Mouse (Mus musculus) cerebellum, postnatal 10 days (tissue): ENCODE measurements around the gene Prkcb.

Experiments
- DNase-seq, 2 experiments: peaks; one replicate each; pipeline ENCODE4 v3.0.0; 2021; ENCODE audit warnings: mixed read lengths in 2 of 2

Gene Prkcb

DNA sequence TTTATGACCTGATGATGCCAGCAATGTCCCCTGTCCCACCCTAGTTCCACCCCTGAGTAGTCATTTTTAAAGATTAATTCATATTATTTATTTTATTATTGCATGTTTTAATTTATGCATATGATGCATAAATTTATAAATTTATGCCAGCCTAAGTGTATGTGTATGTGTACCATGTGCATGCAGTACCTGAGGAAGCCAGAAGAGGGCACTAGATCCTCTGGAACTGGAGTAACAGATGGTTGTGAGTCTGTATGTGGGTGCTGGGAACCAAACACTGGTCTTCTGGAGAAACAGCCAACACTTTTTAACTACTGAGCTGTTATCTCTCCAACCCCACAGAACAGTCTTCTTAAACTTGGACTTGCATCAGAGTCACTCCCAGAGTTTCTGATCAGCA, 186.5 kb downstream of the Prkcb start:
- DNase-seq = no peak

- DNase-seq = peak in 1 of 2 experiments; percentile 35
Observed at GRCm38 (mm10) chr7:122476697-122477096, 188.1 kb downstream of the Prkcb start.

DNA sequence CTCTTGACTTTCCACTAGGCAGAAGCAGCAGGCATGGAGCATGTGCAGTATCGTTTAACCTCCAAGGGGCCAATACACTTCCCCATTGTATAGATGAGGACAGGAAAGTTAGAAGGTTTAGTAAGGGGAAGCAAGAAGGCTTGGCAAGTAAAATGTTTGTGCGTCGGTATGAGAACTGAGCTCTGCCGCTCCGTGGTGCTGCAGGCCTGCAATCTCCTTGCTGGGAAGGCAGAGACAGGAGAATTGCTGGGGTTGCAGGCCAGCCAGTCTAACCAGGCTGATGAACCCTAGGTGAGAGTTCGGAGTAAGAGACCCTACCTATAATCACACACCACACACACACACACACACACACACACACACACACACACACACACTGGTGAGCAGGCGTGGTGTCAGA, 188.6 kb downstream of the Prkcb start:
- peak in 1 of 2 experiments; percentile 25 for DNase-seq

DNA sequence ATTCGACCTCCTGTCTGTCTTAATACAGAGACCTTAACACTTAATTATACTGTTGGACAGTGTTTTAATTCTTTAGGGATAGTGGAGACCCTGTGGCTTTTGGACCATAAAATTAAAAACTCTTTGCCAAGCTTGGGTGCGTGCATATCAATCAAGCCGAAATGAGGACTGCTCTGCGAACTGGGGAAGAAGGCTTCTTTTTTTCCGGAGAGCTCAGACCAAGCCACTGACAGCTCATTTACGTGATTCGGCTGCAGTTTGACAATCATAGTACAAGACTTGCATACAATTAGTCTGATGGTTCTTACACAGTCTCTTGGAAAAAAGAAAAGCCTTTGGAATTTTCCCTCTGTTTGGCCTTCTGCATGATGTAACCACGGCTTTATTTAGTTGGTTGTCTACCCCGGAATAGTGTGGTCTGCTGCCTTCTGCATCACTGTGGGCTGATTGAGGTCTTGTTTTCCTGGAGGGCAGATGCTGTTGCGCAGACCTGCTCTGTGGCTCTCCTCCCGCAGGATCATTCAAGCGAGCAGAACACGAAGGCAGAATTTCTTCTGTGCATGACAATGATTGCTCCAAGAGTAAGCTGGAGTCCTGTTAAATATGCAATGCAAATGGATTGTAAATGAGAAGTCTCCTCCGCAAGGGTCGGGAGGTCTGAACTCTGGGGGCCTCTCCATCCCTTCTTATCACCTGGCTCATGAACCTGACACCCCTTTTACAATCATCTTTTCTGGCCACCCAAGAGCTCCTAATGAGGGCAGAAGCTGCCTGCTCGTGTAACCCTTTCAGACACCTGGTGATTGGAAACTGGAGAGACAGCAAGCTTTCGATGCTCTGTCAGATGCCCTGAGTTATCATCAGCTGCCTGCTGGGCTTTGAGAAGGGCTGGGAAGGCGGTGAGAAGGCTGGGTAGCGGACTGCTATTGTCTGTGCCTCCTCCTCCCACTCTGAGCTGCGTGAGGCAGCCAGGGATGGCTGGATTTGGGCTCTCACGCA, 189.3 kb downstream of the Prkcb start:
- peak; percentile 54 to 57 for DNase-seq

GRCm38 (mm10) chr7:122483949-122484348, 195.4 kb downstream of the Prkcb start:
- DNase-seq = no peak

- peak; percentile 34 to 43 for DNase-seq
Observed at GRCm38 (mm10) chr7:122487929-122488571, 199.5 kb downstream of the Prkcb start.

DNA sequence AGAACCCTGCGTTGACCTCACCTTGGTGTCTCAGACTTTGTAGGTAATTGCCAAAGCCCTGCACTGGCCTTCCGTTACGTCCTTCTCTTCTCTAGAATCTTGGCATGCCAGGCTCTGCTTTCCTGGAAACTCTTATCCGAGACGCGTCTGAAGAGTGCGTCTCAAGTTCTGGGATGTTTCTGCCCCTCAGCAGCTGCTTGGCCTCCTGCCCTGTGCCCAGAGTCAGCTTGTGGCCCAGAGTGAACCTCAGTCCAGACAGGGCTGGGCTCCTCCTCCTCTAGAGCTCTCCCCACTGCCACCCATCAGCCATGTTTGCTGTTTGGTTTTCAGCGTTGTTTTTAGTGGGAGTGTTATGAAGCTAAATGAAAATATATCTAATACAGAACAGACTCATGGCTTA, 203.5 kb downstream of the Prkcb start:
- peak in 1 of 2 experiments; percentile 38 for DNase-seq

GRCm38 (mm10) chr7:122492936-122493335, 204.4 kb downstream of the Prkcb start:
- peak; percentile 49 to 67 for DNase-seq

- DNase-seq = peak; percentile 69 to 75
Observed at GRCm38 (mm10) chr7:122494088-122494487, 205.5 kb downstream of the Prkcb start.

DNA sequence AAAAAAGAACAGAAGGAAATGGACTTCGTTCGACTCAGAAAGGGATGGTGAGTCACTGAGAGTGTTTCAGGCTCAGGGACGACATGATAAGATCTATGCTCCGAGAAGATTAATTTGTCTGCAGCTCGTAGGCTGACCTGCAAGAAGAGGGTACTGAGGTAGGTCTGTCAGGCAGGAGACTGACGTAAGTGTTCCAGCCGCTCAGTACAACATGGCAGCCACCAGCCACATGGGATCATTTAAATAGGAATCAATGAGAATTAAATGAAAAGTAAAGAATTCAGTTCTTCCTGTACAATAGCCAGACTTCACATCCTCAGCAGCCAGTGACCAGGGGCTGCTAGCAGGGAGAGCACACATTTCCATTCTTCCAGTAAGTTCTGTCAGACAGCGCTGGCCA, 209.0 kb downstream of the Prkcb start:
- no peak for DNase-seq

GRCm38 (mm10) chr7:122498461-122498860, 209.9 kb downstream of the Prkcb start:
- DNase-seq = no peak

GRCm38 (mm10) chr7:122499743-122500597, 211.4 kb downstream of the Prkcb start:
- no peak for DNase-seq

GRCm38 (mm10) chr7:122506467-122506866, 217.9 kb downstream of the Prkcb start:
- DNase-seq = no peak

- no peak for DNase-seq
Observed at GRCm38 (mm10) chr7:122509903-122510302, 221.4 kb downstream of the Prkcb start.

- peak; percentile 36 to 48 for DNase-seq
Observed at GRCm38 (mm10) chr7:122512430-122512966, 223.9 kb downstream of the Prkcb start.

- DNase-seq = no peak
Observed at GRCm38 (mm10) chr7:122520850-122521638, 232.5 kb downstream of the Prkcb start.

DNA sequence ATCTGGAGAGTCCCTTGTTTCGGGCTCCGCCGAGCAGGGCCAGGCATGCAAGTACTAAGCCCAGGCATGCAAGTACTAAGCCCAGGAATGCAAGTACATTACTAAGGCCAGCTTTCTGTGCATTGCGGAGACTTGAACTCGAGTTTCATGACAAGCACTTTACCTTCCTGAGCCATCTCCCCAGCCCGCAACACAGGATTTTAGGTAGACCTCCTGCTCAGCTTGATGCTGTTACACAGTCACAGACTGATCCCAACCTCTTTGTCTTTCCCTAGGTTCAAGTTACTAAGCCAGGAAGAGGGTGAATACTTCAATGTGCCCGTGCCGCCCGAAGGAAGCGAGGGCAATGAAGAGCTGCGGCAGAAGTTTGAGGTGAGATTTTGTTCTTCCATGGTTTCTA, 239.7 kb downstream of the Prkcb start:
- no peak for DNase-seq

DNA sequence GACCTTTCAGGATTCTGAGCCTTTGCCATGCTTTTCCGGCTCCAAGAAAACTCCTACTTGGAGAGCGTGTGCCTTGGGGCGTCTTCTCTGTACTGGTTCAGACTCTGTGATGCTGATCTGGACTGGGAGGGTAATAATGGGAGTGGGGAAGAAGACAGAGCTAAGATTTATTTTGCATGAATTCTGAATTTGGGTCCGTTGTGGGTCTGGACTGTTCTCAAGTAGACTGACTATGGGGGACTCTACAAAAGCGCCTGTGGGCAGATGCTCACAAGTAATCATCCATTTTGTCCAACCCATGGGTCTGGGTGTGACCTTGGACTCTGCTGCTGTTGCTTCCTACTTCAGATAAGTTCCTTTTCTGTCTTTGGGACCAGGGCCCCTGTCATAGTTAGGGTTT, 240.1 kb downstream of the Prkcb start:
- no peak for DNase-seq

DNA sequence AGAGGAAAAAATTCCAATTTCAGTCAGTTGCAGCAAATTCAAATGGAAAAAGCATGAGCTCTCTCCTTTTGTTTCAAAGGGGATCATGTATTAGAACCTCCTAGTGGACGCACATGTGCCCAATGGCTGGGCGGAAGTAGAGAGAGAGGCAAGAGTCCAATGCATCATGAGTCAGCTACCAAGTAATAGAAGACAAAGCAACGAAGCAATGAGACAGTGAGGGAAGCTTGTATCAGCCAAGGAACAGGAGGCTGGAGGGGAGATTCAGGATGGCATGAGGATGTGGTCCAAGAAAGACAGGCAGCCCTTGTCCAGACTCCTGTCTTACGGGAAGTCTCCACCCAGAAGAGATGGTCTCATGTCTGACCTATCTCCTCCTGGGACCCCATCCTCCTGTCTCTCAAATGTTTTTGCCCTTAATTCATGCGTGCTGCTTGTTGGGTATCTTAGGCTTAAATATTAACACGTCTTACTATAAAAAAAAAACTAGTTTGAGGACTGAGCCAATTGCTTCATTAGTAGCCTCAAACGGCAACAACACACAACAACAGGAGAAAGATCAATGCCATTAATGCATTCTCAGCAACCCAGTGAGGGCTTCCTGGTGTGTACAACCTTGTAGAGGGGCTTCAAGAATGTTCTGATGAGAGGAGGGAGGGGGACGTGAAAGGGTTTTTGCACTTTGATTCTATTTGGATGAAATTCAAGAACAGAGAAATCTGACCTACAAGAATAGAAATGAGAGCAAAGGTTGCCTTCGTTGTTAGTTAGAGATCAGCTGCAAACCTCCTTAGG, 245.2 kb downstream of the Prkcb start:
- no peak for DNase-seq

DNA sequence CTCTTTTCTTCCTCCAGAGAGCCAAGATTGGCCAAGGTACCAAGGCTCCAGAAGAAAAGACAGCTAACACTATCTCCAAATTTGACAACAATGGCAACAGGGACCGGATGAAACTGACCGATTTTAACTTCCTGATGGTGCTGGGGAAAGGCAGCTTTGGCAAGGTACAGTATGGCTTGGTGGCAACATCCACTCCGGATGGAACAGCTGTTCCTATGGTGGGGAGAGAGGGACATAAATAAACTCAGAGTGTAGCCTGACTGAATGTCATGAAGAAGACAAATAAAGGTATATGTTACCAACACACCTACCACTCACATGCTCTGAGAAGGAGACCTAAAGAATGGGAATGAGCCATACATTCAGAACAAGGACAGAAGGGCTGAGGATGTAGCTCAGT, 256.1 kb downstream of the Prkcb start:
- DNase-seq = no peak

GRCm38 (mm10) chr7:122556575-122557140, 268.1 kb downstream of the Prkcb start:
- no peak for DNase-seq
